Mouse (Mus musculus) spleen, postnatal 10 days (tissue): Measurements from ENCODE around the gene Tnfaip8l2.
A peak's percentile ranks its signal among the peaks of the same experiment; 100 is the strongest.
"Not testable (repeated sequence)": the region's sequence is repeated elsewhere in the genome, so short reads cannot be mapped to it uniquely, and the experiment has no call there.

Experiments used
- DNase-seq, 2 experiments: peaks; one replicate each; pipeline ENCODE4 v3.0.0; 2021 to 2022; ENCODE audit warnings: low spot score in 2 of 2

Tnfaip8l2 gene

GRCm38 (mm10) chr3:95112760-95113159, 29.4 kb downstream of the Tnfaip8l2 start:
- DNase-seq = no peak

GRCm38 (mm10) chr3:95110911-95111726, 31.0 kb downstream of the Tnfaip8l2 start, which contains the start of gene Vps72:
Gene Vps72 (plus strand): TSS chr3:95111022.
- DNase-seq = peak; percentile 87 to 93

- no peak for DNase-seq
Observed at GRCm38 (mm10) chr3:95107898-95108297, 34.3 kb downstream of the Tnfaip8l2 start.

GRCm38 (mm10) chr3:95107308-95107707, 34.9 kb downstream of the Tnfaip8l2 start:
- not testable (repeated sequence) for DNase-seq

- peak; percentile 89 to 97 for DNase-seq
Observed at GRCm38 (mm10) chr3:95106338-95107117, 35.6 kb downstream of the Tnfaip8l2 start, which contains the start of gene Pip5k1a. Gene Pip5k1a (minus strand): TSS chr3:95106930.

GRCm38 (mm10) chr3:95105586-95106337, 36.4 kb downstream of the Tnfaip8l2 start:
- no peak for DNase-seq

- DNase-seq = no peak
Observed at GRCm38 (mm10) chr3:95105121-95105520, 37.0 kb downstream of the Tnfaip8l2 start.

- DNase-seq = no peak
Observed at GRCm38 (mm10) chr3:95100854-95101253, 41.3 kb downstream of the Tnfaip8l2 start.
